Mouse (Mus musculus): ENCODE measurements around the gene Tnks1bp1.

Tnks1bp1 gene

GRCm38 (mm10) chr2:85073751-85074150 lies 25.9 kb downstream of the Tnks1bp1 start:
- DNase-seq (ENCODE audit: low spot score in 2 of 2), result no peak

DNA sequence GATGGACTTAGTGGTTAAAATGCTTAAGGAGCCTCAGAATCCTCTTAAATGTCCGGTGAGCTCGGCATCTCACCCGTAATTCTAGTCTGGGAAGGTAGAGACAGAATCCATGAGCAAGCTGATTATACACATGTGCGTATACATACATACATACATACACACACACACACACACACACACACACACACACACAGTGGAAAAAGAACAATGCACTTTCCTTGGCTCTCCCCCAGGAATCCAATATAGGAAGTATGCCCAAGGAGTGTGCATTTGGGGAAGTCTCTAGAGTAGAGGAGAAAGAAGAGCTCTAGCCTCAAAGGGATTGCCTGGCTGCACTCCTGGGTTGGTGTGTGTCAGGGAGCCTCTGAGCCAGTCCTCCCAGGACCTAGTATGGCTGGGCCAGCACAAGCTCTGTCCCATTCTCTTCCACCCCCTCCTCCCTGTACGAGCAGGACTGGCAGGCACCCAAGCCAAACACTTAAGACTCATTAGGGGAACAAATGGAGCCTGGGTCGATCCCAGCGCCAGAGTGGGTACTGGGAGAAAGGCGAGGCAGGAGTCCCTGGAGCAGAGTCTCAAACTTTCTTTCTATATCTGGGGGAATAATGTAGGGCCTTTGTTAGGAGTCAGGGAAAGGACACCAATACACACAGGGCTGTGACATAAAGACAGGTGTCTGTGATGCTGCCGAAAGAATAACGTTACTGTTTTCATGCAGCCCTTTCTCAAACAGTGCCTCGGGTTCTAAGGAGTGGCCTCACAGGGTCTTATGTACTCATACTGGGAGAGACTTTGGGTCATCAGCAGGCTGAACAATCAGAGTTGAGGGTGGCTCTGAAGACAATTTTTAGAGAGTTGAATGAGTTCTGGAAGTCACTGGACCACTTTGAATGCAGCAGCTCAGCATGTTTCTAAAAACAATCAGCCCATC lies 41.2 kb downstream of the Tnks1bp1 start:
- no peak for DNase-seq (ENCODE audit: low spot score in 2 of 2)

- no peak for DNase-seq (ENCODE audit: low spot score in 2 of 2)
Observed at GRCm38 (mm10) chr2:85091325-85091724, 43.5 kb downstream of the Tnks1bp1 start.

- no peak for DNase-seq (ENCODE audit: low spot score in 2 of 2)
Observed at GRCm38 (mm10) chr2:85093376-85093775, 45.6 kb downstream of the Tnks1bp1 start.

GRCm38 (mm10) chr2:85095906-85096305 lies 48.1 kb downstream of the Tnks1bp1 start:
- DNase-seq (ENCODE audit: low spot score in 2 of 2), result peak in 1 of 2 experiments; percentile 1

DNA sequence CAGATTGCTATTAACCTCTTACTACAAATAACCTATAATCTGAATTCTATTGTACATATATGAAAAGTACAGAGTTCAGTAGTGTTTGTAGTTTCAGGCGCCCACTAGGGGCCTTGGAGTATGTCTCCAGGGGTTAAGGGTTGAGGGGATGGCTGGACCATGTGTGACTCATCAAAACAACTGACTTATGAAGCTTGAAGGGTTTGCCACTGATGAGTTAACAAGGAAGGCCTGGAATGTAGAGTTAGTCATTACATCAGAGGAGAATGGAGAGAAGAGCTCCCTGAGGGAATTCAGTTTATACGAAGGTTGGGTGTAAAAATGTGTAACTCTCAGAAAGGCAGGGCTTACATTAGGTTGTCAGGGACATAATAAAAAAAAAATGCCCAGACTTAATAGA lies 50.2 kb downstream of the Tnks1bp1 start:
- DNase-seq (ENCODE audit: low spot score in 2 of 2), result no peak

DNA sequence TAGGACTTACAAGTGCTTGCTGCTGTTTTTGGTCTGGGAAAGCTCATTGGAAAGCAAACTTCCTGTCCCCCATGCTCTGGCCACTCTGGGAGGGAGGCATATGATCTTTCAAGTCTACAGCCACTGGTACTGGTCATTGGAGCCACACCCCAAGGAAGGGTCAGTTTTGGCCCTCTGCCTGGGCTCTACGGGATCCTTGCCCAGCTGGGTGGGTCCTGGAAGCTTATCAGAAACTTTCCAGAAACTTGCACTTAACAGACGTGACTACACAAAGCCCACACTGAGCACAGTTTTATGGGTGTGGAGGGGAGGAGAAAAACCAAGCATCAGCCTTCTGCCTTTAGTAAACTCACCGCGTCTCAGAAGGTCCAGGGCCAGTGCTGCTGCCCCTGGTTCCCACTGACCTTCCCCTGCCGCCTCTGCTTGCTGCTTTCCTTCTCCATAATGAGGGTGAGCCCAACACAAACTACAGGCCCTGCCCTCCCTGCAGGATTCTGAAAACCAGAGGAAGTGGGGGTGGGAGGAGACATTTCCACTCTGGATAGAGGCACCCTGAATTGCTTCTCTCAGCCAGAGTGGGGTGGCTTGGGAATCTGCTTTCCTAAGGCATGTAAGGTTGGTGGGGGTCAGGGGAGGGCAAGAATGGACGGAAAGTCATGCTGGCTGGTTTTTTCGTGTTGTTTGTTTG lies 51.1 kb downstream of the Tnks1bp1 start:
- peak in 1 of 2 experiments; percentile 1 for DNase-seq (ENCODE audit: low spot score in 2 of 2)

DNA sequence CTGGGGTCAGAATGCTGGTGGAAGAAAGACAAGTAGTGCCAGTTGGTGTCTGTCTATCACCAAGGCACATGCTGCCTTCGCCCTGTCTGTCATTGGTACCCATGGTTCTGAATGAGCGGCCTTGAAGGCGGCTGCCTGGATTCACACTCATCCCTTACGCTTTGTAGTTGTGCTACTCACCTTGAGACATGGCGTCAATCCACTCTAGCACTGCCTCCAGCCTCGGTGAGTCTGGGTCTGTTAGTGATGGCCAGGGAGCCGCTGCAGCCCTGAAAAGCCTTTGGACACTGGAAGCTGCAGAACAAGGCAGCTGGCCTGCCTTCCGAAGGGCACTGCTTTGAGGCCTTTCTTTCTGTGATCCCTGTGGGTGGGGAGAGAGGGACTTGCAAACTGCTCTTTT lies 55.4 kb downstream of the Tnks1bp1 start:
- DNase-seq (ENCODE audit: low spot score in 2 of 2), result no peak

GRCm38 (mm10) chr2:85105426-85106013 lies 57.7 kb downstream of the Tnks1bp1 start:
- no peak for DNase-seq (ENCODE audit: low spot score in 2 of 2)

GRCm38 (mm10) chr2:85106068-85106790 lies 58.4 kb downstream of the Tnks1bp1 start:
- DNase-seq (ENCODE audit: low spot score in 2 of 2), result no peak

GRCm38 (mm10) chr2:85106941-85107340 lies 59.1 kb downstream of the Tnks1bp1 start:
- no peak for DNase-seq (ENCODE audit: low spot score in 2 of 2)

DNA sequence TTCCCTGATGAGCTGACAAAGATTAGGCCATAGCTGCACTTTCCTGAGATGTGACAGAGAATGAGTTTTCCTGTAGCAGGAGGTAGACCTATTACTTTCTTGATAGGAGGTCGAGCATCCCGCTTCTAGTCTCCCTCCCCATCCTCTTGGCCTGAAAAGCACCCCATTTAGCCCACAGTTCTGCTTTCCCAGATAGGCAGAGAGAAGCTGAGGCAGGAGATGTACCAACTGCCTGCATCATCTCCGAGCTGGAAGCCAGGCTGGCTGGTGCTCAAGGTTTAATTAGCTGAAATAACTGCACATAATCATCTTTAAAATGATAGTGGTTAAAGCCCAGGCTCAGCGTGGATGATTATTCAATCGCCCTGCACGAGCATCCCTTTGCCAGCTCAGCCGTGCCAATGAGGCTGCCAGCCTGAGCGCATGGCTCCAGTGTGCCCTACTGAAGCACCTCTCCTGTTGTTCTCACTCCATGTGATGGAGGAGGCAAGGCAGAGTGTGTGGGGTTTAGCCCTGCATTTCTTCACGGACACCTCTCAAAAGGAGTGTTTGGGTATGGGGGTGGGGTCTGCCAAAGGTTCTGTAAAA lies 62.6 kb downstream of the Tnks1bp1 start:
- DNase-seq (ENCODE audit: low spot score in 2 of 2), result no peak

Measured in right cerebral cortex, adult 2 months (tissue).